Mouse (Mus musculus) frontal cortex, adult 2 months (tissue): ENCODE results near the gene Sox5. TPM values are rescaled to one million over a fixed set of nuclear protein-coding genes. Genes with fewer than 3 reads are reported as not detected.

Experiments used
- DNase-seq, 2 experiments: peaks; one replicate each; pipeline ENCODE4 v3.0.0; 2022; ENCODE audit warnings: low spot score in 1 of 2; ENCODE audit errors: extremely low spot score in 1 of 2
- polyA plus RNA-seq: library from polyadenylated mRNA; depleted of rRNA; stranded (reverse); fragments of >200 nt; gene quantifications from 2 replicates; pipeline ENCODE4 v1.2.3, GENCODE M21; 2012

Sox5 gene
- polyA plus RNA-seq, 1 experiment, result 27.9 TPM

GRCm38 (mm10) chr6:144075327-144075941, 706.3 kb downstream of the Sox5 start:
- no peak for DNase-seq

DNA sequence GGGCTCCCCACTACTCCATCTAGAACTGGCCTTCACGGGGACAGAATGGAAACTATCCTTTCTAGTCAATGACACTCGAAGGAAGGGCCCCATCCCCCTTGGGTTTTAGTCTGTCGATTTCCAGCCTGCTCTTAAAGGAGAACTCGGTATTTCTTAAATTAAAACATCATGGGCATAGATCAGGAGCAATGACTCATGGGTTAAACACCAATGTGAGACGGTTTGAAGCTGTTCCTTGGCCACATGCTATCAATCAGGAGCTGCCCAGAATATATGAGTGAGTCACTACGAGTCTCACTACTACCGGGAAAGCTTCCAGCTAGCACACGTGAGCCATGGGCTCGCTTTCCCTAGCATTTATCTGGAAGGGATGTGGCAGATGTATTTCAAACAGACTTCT, 707.0 kb downstream of the Sox5 start:
- peak; percentile 56 to 77 for DNase-seq

GRCm38 (mm10) chr6:144070461-144070860, 711.3 kb downstream of the Sox5 start:
- no peak for DNase-seq

- DNase-seq, result no peak
Observed at GRCm38 (mm10) chr6:144067491-144067890, 714.3 kb downstream of the Sox5 start.

DNA sequence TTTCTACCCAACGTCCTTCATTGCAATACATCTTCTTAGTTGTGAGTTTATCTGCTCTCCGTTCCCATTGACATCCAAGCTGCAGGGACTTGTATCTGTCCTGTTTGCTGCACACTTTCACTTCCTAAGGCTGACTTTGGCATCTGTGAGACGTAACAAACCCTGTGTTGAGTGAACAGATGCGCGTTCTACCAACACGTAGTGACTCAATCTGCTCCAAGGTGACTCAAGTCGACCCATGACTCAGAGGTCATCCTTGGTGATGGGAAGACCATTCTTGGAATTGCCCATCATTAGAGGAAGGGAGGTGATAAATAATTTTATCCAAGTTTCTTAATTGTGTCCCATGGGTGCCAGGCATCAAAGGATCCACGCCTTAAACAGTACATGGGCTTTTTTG, 719.3 kb downstream of the Sox5 start:
- DNase-seq, result no peak

GRCm38 (mm10) chr6:144061814-144062213, 720.0 kb downstream of the Sox5 start:
- DNase-seq, result no peak

DNA sequence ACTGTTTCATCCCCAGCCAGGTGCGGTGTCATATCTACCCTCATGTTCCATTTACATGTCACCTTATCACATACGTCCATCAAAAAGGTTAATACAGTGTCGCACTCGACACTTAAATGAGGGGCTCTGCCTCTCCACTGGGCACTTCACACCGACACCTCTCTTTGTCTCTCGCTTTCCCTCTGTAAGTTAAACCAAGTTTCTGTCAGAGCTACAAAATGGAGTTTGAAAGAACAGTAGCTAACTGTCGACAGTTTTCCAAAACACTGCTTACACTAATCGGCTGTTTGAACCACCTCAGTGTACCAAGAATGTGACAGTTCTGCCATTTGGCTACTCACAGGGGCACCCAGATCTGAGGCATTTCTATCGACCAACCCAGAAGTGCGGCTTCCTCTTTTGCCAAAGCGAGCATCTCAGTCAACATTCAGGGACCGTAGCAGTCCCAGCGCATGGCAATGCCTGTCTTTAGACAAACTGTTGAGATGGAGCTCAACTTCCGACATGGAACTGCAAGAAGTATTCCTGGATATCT, 724.6 kb downstream of the Sox5 start:
- no peak for DNase-seq

DNA sequence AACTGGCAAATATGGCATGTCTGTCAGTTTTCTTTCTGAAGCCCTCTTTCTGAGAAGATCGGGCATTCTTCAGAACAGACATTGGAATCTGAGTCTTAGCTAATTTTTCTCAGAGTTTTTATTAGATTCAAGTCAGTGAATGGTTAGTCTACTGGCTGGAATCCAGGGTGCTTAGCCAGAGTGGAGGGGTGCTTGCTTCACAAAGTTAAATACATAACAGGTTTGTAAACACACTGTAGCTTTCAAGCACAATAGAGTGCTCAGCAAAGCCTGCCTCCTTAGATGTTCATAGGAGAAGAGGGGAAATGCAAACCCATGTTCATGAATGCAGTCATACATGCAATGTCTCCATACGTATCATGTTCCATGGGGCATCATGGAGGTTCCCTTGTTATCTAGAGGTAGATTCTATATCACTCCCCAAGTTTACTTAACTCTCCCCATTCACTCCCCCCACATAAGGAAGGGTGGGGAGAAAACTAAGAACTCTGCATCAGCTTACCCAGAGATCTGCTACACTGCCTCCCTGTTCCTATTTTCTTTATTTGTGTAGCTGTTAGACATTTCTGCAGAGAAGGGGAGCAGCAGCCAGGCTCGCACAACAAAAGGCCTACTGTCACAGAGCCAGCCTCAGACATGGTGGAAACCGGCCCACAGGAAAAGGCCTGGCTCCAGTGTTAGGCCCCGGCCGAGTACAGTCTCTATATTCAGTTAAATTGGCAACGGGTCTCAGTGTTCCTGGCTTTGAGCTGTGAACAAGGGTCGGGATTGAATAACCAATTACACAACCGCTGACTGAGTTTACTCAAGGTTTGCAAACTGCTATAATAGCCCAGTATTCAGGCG, 725.3 kb downstream of the Sox5 start:
- DNase-seq, result peak; percentile 67 to 74

DNA sequence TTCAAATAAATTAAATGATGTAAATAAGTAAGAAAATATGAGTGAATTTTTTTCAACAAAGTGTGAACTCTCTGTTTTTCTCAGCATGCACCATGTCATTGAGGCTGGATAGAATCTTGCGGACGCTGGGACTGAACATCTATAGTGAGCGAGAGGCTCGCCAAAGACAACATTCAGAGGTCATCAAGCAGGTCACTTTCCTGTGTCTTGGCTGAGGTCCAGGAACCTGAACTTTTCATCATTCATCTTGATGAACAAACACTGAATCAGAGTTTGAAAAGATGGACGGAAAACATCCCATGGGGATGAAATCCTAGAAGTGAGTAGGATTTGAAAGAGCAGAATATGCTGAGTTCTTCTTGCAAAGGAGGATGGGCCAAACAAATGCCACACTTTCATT, 729.3 kb downstream of the Sox5 start:
- DNase-seq, result no peak

DNA sequence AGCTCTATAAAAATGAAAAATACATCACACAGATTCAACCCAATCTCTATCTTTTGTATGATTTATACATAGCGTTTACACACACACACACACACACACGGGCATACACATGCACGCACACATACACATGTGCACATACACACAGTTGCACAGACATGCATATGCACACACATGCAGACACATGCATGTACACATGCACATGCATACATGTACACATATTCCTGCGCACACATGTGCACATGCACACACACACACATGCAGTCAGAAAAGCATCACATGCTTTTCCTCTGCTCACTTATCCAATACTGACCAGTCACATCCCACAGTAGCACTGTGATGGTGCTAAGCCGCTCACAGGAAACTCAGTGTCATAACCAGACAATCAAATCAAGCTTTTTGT, 730.5 kb downstream of the Sox5 start:
- DNase-seq, result no peak

GRCm38 (mm10) chr6:144048201-144048924, 733.4 kb downstream of the Sox5 start:
- no peak for DNase-seq

DNA sequence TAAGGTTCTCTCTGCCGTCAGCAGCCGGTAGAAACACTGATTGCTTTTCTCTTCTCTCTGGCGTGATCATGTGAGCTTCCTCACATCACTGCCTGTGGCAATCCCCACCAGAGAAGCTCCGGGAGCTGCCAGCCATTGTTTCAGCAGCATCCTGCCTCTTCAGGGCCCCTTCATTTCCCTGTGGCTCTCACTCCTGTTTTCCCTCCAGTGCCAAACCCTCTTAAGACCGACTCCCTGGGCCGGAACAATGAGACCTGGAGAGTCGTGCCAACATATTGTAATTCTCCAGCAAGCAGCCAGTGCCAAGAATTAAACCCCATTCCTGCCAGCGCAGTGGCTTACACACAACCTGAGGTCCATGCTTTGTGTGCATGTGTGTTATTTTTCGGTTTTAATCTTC, 736.3 kb downstream of the Sox5 start:
- DNase-seq, result no peak

DNA sequence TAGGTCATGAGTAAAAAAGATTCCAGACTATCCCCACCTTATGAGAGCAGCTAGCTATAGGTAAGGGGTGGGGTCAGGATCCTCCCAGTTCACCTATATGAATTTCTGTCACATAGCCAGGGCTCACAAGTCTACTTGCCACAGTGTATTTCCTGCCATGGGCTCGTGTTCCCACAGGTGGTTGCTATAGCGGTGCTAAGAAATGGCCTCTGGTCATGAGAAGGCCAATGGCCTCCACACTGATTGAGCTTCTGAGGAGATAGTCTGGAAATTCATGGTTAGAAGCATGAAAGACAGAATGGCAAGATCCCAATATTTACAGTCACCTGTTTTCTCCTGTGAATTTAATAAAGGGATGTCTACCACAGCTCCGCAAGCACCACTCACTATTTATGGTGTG, 737.4 kb downstream of the Sox5 start:
- no peak for DNase-seq

GRCm38 (mm10) chr6:144042936-144043335, 738.8 kb downstream of the Sox5 start:
- no peak for DNase-seq

DNA sequence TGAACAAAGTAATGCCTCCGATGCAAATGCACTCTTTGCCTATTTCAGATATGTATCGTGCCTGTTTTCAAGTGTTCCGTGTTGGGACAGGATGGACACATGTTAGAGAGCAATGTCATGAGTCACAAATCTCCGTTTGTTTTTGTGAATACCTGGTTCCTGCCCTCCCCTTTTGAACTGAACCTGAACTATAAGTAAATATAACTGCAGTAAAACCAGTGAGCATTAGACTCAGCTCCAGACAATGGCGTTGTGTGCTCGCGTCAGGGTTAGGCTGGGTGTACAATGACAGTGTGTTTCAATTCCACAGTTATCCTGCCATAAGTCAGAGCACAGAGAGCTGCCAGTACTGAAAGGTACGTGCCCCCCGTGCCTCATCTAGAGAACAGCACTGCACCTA, 739.8 kb downstream of the Sox5 start:
- no peak for DNase-seq

DNA sequence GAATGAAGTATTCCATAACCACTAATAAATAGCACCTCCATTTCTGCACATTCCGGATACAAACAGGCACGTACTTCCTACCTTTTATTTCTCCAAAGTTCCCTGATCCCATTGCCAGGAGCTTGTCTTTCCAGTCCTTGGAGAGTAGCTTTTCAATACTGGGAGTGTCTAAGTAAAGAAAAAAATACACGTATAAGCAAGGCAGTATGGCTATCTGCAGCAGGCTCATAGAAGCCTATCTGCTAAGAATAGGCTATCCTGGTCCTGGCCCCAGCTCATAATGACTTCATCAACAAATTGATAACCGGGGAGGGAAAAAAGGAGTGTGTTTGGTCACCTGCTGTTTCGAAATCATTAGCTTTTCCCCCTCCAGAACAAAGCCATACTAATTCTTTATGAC, 740.6 kb downstream of the Sox5 start:
- DNase-seq, result no peak

GRCm38 (mm10) chr6:144040349-144040748, 741.4 kb downstream of the Sox5 start:
- DNase-seq, result no peak

- DNase-seq, result no peak
Observed at GRCm38 (mm10) chr6:144039221-144039620, 742.6 kb downstream of the Sox5 start.

DNA sequence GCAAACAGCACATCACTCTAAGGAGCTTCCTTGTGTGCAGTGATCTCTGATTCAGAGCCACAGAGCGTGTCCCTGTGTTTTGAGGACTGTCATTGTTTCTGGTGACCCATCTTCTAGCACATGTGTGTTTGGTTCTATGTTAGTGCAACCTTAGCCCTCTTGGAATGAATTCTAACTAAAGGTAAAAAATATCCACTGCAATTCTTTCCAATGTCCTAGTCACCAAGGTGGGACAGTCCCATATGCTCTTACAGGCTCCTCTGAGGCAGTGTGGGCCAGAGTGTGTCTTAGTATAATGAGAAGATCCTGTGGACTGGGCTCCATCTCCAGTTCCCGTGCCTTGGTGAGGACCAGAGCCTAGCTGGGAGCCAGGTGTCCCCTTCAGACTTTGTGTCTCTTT, 748.6 kb downstream of the Sox5 start:
- DNase-seq, result no peak

DNA sequence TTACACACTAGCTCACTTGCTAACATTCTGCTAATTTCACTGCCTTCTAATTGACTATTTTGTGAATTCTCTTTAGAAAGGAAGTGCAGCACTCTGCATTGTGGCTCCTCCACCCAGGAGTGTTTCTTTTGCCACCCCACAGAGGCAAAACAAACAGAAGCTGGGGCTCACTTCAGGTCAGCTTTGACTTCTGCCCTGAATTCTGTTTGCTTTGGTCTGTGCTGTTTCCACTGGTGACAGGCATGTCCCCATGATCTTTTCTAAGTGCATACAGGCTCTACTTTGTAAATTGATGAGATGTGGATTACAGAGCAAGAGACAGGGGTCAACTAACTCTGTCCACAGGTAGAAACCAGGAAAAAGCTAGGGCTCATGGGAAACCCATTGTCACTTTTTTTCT, 764.8 kb downstream of the Sox5 start:
- no peak for DNase-seq

DNA sequence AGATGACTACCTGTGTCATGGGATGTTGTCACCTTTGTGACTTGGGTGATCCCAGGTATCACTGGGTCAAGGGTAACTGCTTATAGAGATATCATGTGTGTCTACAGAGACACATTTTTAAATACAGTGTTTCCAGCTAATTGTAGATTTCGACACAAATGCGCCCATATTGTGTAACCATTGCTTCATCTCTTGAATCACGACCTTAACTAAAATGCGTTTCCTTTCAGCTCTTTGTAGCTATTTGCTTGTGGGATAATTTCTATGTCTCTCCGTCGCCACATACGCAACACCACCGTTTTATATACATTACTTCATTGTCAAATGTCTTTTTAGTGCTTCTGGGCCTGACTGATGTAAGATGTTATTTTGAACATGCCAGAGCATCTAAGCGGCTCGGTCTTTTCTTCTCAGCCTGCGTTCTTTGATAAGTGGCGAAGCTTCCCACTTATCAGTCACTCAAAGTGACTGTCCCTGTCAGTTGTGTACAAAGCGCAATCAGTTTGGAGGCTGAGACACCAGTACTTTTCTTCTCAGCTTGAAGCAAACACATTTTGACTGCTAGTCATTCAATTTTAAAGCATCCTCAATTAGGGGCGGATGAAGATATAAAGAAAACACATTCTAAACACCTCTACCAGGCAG, 769.8 kb downstream of the Sox5 start:
- no peak for DNase-seq
